Mouse (Mus musculus) bone marrow macrophage, adult 2 months (primary cell): Measurements from ENCODE around the gene Ofd1.

ENCODE experiments used
- CTCF ChIP-seq: IDR thresholded peaks from 2 replicates; pipeline ENCODE4 v1.5.1; 2012; ENCODE audit warnings: low read depth, mild to moderate bottlenecking, low read length, moderate library complexity
- POLR2A ChIP-seq: IDR thresholded peaks from 2 replicates; pipeline ENCODE4 v1.6.1; 2012; ENCODE audit warnings: mild to moderate bottlenecking, low read depth, low read length, borderline replicate concordance

GRCm38 (mm10) chrX:166359927-166360440 is 80.5 kb downstream of the Ofd1 start:
- TF ChIP-seq POLR2A (no peak), CTCF (no peak)
